Mouse (Mus musculus): ENCODE measurements around the gene Pjvk.
A peak's percentile ranks its signal among the peaks of the same experiment; 100 is the strongest.

Pjvk gene

GRCm38 (mm10) chr2:76671641-76672040 is 23.4 kb downstream of the Pjvk start:
- DNase-seq: no peak

- DNase-seq: no peak
Observed at GRCm38 (mm10) chr2:76672134-76672745, 24.0 kb downstream of the Pjvk start.

DNA sequence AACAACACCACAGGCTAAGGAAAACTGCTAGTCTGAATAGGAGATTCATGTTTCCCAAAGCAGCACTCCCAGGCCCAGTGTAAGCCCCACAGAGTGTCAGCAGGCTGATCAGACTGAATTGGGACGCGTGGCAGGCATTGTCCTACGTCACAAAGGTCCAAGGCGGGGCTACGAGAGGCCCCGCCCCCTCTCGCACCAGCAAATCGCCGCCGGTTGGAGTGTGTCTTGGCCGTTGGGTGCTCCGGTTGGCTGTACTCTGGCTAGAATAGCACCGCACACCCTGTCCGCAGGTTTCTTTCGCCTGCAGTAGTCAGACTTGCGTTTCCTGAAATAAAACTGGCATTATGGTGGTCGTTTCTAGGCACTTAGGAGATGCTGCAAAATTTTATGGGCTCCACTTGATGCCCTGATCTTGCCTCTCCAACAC is 24.7 kb downstream of the Pjvk start, which contains the start of gene Fkbp7:
Fkbp7 (minus strand) TSS at position 151 of the 427 bp plus-strand sequence.
- peak; percentile 92 for DNase-seq

DNA sequence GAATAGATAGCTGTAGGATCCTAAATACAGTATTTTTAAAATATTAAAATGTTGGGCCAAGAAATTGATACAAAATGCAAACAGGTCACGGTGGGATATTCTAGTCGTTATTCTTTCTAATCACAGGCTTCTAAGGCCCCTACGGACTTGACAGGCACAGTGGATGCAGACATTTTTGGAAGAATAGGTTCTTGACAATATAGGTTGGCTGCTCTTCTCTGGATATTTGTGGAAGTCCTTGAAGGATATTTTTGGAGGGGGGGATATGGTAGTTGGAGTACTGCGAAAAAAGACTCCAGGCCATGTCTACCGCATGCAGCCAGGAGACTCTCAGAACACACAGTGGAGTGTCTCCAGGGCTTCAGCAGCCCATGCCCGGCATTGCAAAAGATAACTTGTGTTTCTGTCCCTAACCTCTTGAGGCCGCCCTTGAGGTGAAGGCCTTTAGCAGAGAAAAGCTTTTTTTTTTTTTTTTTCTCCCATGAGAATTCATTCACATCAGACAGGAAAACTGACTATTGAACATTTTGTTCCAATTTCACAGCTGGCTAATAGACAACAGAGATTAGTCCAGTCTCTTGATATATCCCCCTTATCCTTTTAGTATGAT is 25.3 kb downstream of the Pjvk start:
- DNase-seq: peak; percentile 58

DNA sequence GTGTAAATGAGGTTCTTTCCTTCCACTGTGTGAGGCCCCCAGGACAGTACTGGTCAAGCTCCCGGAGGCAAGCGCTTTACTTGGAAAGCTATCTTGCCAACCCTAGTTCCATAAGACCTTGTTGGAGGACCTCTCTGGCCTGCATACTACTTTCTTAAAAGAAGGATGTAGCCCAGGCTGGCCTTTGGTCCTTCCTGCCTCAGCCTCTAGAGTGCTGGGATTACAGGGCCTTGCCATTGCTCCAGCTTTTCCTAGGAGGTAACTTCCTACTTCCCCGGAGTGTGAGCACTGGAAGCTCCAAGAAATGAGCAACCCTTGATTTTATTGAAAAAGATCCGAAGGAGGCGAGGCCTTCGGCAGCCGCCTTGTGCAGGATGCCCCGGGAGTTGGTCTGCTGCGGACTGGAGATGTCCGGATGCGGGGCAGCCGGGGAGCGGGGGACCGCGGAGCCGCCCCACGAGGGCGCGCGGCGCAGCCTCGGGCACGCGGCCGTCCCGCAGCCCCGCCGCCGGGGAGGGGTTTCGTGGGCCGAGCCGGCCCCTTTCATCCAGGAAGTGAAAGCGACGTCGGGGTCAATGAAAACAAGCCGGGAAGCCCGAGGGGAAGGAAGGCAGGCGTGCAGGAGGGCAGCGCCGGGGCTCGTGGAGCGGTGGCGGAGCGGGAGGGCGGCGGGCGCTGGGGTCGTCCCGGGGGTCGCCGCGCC is 26.6 kb downstream of the Pjvk start, which contains the start of gene Plekha3:
Plekha3 (plus strand) TSS at position 557 of the 703 bp plus-strand sequence.
- peak; percentile 87 for DNase-seq

GRCm38 (mm10) chr2:76675451-76675850 is 27.2 kb downstream of the Pjvk start:
- no peak for DNase-seq

DNA sequence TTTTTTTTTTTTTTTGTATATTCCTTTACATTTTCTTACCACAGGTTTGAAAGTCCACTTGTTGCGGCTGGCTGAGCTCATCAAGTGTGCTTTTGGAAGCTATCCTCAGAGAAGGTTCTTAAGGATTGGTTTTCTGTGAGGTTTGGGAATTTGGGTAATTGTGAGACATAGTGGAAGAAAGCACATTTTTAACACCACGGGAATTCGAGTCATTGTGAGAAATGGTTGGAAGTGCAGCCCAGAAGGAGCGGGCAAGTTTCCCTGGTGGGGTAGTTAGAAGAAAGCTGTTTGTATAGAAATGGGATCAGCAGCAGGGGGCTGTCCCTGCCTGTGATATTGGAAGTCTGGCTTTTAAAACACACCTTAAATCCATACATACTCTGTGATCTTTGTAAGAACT is 27.7 kb downstream of the Pjvk start:
- DNase-seq: no peak

- DNase-seq: no peak
Observed at GRCm38 (mm10) chr2:76676401-76677226, 28.3 kb downstream of the Pjvk start.

DNA sequence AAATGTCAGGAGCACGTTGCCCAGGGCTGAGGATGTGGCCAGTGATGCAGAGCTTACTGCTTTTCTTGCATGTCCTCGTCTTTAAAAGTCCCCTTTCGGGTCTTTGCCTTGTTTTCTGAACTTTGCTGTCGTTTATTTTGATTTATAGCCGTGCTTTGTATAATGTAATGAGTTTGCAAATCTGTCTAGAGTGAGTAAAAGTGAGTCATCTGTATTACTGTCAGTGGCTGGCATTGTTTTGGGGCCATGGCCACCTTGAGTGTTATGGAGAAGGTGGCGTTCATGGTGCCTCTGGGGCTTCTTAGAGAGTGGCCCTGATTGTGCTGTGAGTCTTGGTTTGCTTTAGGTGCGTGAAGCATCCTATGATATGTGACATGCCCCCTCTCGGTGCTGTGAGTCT is 34.0 kb downstream of the Pjvk start:
- DNase-seq: no peak

- no peak for DNase-seq
Observed at GRCm38 (mm10) chr2:76686986-76687385, 38.7 kb downstream of the Pjvk start.

GRCm38 (mm10) chr2:76687608-76688007 is 39.3 kb downstream of the Pjvk start:
- DNase-seq: no peak

- no peak for DNase-seq
Observed at GRCm38 (mm10) chr2:76688162-76688561, 39.9 kb downstream of the Pjvk start.

DNA sequence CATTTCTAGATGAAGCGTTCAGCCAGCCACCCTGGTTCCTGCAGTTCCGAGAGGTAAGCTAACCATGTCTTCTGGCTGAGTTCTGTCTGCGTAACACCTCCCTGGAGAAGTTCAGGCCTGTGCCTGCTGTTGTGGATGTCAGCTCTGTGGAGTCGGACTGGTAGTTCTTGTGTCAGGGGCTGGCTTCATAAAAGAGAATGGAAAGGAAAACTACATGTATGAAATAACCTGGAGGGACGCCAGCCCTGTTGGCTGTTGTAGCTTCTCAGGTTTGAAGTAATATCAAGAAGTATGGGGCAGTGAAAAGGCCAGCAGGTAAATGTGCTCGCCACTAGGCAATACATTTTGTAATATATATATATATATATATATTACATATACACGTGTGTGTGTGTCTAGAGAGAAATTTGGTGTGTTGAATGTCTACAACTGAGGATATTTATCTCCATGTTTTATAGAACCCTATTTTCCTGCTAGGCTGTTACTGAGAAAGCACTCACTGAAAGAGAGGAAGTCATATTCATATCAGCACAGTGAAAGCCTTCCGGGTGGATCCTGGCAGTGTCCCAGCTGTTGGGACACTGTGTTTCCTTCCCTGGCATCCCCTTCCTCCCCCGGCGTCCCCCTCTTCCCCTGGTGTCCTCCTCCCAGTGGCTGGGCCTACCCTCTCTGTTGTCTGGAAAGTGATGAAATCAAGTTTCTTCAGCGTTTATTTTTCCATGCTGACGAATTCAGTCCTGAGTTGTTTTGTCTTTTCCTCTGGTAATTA is 42.3 kb downstream of the Pjvk start:
- peak; percentile 60 for DNase-seq

- DNase-seq: no peak
Observed at GRCm38 (mm10) chr2:76693765-76694164, 45.5 kb downstream of the Pjvk start.

DNA sequence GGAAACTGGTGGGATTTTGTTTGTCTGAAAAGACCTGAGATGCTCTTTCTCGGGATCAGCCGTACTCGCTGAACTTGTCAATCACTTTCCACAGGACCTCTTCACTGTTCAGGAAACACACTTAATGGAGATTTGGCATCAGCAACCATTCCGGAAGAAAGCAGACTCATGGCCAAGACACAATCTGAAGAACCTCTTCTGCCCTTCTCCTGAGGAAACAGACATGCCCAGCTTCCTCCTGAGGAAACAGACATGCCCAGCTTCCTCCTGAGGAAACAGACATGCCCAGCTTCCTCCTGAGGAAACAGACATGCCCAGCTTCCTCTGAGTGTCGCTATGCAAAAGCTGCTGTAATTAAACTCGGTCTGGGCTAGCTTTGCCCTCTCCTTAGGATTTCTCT is 47.0 kb downstream of the Pjvk start:
- DNase-seq: no peak

GRCm38 (mm10) chr2:76702188-76702587 is 53.9 kb downstream of the Pjvk start:
- DNase-seq: no peak

DNA sequence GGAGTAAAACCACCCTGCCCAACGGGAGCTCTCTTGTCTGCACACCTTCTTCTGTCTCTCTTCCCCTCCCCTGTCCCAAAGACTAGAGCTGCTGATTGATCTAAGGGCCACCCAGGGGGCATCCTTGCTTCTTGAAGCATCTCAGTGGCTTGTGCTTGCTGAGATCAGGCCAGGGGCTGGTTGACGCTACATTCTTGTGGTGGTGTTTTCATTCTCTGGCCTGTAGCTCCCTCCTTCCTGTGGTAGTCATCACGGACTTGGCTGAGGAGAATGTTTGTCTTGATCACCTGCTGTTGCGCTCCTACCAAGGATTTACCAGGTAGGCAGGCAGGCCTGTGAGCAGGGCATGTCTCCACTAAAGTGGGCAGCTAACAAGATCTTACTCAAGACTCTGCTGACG is 54.5 kb downstream of the Pjvk start:
- DNase-seq: no peak

DNA sequence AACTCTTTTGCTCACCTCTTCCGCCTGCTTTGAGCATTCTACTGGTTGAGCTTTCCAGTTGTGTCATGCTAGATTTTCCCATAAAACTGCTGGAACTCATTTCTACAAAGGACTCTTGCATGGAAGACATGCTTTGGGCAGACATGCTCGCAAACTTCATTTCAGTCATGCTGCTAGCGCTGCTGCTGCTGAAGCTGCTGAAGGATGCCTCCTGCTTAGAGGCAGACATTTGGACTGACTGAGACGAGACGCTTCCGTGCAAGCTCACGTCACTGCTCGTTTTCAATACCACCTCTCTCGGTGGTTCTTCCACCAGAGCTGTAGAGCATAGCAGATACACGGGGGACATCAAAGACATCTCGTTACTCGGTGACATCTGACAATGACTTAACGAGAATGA is 57.4 kb downstream of the Pjvk start:
- no peak for DNase-seq
